Mouse (Mus musculus): ENCODE measurements at regions not wholly inside any gene's neighbourhood (a gene's known extent, or its start where the extent isn't known, plus 50 kb on each side); places are given as distances from the start of the nearest gene placed in this dataset.
"Not testable (repeated sequence)": the region's sequence is repeated elsewhere in the genome, so short reads cannot be mapped to it uniquely, and the experiment has no call there.

DNA sequence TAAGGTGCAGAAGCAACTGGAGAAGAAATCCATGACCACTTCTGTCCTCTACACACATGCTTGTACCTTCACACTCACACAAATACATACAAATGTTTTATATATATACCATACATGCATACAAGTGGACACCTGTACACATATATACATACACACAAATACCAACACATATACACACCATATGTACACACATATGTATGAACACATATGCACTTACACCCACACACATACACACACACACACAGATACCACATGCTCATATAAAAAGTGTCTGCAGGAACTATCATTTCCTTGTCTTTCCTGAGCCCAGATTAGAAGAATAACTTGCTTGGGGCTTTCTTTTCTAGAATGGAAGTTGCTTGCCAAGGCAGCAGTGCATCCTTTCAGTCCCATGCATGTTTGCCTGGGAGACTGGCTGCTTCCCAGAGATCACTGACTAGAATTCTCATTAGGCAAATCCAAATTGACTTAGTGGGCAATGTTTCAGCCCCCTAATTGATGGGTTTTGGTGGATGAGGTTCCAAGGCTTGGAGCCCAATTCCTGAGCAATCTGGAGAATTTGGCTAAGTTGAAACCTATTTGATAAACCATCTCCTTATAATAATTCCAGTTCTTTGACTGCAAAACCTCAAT is 169.2 kb upstream of the Hddc2 start:
- peak; percentile 26 to 90 for DNase-seq (ENCODE audit: low spot score in 2 of 2)

DNA sequence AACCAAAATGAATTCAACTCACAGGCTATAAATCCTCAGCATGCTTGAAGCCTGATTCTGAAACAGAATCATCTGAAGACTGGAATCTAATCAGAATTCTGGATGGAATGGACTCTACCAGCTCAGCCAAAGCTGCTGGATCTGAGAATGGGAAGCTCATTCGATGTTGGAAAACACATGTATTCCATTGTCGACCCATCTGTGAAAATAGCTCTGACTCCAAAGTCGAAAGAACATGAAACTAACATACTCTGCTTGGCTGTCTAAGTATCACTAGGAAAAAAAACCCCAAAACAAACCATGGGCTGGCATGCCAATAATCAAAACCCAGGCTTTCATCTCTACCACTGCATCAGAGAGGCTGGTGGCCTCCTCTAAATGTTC is 168.7 kb upstream of the Hddc2 start:
- peak; percentile 3 to 77 for DNase-seq (ENCODE audit: low spot score in 2 of 2)

DNA sequence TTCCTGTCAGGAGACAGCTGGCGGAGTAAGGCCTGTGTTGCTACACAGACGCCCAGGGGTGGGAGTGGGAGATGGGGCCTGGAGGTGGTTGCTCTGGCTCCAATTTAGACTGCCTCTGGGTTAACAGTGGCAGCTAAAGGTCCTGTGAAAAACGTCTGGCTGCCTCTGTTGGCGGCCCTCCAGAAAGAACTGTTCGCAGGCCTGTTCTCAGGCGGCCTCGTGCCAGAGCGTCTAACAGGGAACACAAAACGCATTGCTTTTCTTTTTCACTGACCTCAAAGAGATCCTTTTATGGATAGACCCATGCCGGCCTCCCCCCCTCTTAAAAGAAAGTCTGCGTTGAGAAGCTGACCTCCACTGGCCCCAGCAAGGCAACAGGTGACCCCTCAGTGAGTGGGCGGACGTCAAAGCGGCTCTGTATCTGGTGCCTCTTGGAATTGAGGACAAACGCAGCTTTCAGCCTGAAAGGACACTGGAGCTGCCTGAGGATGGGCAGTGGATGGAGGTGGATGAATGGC is 140.0 kb upstream of the Hddc2 start:
- DNase-seq (ENCODE audit: low spot score in 2 of 2), result peak; percentile 66 to 79

DNA sequence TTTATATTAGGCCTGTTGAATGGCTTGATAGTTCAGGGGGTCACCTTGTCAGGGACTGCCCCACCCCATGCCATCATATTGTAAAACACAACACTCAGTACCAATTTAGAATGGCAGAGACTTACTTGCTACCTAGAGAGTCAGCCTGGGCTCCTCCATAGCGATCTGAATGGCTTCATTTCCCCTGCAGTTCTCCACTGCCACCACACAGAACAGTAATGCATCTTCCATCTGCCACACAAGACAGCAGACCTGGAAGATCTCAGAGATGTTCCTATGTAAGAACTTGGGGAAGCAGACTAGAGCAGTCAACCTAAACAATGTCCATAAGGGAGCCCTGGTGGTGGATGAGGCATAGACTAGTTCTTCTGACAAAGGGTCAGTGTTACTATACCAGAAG is 123.6 kb upstream of the Hddc2 start:
- no peak for DNase-seq (ENCODE audit: low spot score in 2 of 2)

DNA sequence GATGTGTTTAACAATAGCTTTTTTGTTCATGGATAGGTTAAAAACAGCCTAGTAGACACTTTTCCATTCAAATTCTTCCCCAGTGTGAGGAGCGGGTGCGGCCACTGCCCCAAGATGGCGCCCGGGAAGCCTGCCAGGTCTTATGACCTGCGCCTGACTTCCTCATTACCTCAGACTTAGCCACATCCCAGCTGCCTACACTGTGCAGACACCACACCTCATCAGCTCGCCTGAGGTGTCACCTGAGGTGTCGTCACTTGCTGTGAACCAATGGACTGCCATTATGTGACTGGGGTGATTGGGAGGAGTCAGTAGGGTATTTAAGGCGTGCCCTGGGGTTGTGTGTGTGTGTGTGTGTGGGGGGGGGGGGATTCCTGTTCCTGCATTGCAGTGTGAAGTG is 101.0 kb upstream of the Hddc2 start:
- DNase-seq (ENCODE audit: low spot score in 2 of 2), result not testable (repeated sequence)

DNA sequence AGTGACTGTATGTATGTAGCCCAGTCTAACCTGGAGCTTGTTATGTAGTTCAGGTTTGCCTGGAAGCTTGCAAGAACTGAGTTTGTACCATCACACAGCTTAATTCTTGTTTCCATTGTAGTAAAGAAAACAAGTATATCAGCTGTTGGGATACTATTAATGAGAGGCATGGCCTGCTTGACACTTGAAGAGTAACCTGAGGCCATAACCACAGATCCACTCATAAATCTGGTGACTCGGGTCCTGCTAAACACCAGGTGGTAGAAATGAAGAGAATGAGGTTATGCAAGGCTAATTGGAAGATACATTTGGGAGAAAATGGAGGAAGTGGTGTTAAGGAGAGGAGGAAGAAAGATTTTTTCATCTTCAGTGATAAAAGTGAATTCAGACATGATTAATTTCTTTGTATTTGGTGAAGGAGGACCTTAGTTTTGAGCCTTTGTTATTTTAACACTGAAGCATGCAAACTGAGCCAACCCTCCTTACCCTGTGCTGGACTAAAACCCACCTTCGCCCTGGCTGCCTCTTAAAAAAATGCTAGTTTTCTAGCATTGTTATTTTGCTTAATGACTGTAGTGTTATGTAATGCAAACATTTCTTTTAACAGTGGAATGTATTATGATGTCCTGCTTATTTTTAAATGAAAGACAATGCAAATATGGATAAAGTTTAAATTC is 100.3 kb upstream of the Hddc2 start:
- no peak for DNase-seq (ENCODE audit: low spot score in 2 of 2)

DNA sequence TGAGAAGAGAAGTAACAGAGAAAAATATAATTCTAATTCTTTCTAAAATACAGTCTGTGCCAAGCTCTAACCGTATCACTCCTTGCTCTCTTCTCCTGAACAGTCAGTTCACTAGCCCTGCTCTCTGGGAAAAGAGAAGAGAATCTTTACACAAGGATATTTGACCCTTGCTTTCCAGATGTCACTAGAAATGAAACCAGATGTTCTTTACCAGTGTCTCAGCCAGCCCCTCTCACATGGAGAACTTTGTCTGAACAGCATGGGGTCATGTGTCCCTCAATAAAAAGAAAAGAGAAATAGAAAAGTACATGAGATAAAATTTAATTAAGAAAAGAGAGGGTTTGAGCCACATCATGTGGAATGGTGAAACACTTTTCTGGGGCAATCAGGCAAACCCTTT is 91.3 kb upstream of the Hddc2 start:
- no peak for DNase-seq (ENCODE audit: low spot score in 2 of 2)

DNA sequence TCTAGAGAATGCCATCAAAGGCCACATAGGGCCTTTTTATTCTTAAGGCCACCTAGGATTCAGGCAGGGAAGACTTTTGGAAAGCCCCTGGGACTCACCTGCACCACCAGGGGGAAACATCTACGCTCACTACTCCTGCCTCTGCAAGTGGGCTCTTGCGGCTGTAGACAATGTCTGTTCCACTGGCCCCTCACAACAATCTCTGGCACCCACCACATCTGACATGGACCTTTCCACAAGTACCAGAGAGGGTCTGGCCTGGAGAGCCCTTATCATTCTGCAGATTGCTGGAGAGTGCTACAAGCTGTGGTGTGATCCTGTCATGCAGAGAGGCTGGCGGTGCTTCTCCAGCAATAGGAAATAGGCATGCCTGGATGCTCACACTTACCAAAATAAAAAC is 84.1 kb upstream of the Hddc2 start:
- DNase-seq (ENCODE audit: low spot score in 2 of 2), result no peak

DNA sequence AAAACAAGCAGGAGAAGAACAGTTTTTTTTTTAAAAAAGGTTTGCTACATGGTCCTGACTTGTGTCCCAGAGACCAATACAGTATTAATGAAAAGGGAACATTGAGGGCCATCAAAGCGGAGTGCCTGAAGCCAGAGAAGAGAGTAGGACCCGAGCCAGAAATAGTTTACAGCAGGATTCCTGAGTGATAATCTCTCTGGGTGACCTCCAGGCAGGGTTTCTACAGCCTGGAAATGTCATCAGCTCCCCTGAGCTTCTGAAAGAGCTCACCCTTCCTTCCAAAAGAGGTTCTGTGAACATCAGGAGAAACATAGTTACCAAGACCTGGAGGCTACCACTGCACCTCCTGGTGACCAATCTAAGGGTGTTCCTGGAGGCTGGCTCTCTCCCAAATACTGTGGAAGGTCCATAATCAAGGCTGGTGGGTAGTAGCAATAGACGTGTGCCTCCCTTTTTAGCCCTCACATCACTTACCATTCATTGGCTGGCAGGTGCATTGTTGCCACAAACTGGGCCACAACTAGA is 70.7 kb upstream of the Hddc2 start:
- DNase-seq (ENCODE audit: low spot score in 2 of 2), result no peak

DNA sequence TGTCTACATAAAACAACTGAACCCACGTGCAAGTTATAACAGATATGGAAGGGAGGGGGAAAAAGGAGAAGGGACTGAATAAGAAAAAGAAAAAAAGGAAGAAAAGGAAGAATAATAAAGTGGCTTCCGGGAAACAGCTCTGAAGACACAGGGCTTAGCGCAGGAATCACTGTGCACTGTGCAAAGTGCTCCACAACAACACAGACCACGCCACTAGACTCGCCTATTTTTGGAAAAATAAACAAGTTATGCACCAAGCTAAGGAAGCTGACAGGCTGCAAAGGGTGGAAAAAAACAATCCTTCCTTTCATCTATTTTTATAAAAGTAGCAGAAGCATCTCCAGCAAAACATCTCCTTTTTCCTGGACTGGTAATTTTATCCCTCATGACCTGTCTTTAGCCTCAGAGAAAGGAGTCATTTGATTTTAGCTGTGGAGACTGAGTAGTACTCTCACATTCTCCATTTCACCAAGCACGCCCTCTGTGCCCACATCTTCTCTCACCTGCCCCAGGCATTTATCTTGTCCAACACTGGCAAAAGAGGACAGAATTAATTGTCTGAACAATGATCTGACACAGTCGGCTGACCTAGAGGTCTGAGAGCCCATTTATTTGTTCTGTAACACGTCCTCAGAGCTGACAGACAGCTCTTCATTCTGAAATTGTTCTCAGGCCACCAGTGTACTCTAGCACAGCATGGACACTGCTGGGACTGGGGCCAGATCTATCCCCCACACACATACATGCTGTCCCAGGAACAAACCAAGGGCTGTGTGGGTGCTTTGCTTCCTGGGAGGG is 60.4 kb upstream of the Hddc2 start:
- DNase-seq (ENCODE audit: low spot score in 2 of 2), result peak in 1 of 2 experiments; percentile 33

DNA sequence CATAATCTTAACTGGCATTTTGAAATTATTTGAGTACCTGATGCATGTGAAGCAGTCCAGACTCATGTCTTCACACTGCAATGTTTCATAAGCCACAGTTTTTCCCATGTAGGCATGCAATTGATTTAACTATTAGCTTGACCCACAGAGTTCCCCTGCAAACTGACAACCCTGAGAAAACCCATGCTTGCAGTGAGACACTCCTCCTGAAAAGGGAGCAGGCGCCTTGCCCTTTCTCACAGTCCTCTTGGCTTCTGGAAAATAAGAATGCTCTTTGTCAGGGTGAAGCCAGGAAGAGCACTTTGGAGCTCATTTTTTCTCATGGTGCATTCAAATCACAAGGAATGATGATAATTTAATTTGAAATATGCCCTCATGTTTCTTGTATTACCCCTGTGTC is 56.2 kb upstream of the Hddc2 start:
- no peak for DNase-seq (ENCODE audit: low spot score in 2 of 2)

DNA sequence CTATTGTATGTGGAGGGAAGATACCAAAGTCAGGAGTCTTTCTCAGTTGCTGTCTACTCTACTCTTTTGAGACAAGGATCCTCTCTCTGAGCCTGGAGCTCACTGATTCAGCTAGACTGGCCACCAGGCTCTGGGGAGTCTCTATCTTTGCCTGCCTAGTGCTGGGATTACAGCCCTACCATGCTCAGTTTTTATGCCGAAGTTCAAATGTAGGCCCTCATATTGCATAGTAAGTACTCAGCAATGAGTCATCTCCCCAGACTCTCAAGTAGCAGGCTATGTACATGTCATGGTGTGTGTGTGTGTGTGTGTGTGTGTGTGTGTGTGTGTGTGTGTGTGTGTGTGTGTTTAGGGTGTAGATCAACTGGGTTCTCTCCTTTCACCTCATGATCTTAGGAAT is 55.6 kb upstream of the Hddc2 start:
- no peak for DNase-seq (ENCODE audit: low spot score in 2 of 2)

DNA sequence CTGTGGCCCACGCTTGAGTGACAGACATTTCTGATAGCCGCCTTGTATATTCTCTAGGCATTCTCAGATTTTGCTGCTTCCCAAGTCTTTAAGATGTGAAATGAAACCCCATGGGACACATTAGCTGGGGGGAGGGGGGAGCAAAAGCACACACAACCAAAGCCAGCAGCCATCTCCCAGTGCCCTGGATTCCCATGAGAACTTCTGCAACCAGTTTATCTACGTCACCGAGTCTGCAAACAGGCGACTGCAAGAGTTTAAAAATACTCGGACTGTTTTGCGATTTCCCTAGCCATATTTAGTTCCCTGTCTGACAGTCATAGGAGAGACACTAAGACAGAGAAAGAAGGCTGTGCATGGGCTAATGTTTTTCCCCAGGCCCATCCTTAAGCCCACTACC is 52.3 kb upstream of the Hddc2 start:
- DNase-seq (ENCODE audit: low spot score in 2 of 2), result no peak
